18 mouse cellular contexts compared by ENCODE assay signal in genomic region chr6:99081259-99081658, GRCm38 (mm10).
DNase-seq lines count a peak whose midpoint lies in the region; ATAC-seq and TF ChIP-seq lines count a peak whose summit lies in the region.
"Had no signal": no experiment of that assay in that cellular context is flagged by ENCODE, and none has a peak within 500 bp of the region (broad histone marks: within the 10 kb centered on the region; RNA-seq: fewer than 3 reads in every experiment).

No protein-coding gene starts in this region.

- no peak overlapping the region for H3K9ac ChIP-seq in intestine, embryonic 14.5 days (ENCODE audit: low read length)
- no peak overlapping the region for H3K9ac ChIP-seq in intestine, postnatal 0 days (ENCODE audit: low read depth, low read length)
- no peak overlapping the region for H3K9ac ChIP-seq in stomach, postnatal 0 days (ENCODE audit: low read length)
- H3K9ac ChIP-seq: embryonic facial prominence, embryonic 13.5 days; limb, embryonic 13.5 days; liver, postnatal 0 days had no signal

- H3K4me3 ChIP-seq in intestine, embryonic 14.5 days (ENCODE audit: low read depth, low read length): no peak overlapping the region
- H3K4me3 ChIP-seq in intestine, postnatal 0 days (ENCODE audit: low read depth, low read length): no peak overlapping the region
- no peak overlapping the region for H3K4me3 ChIP-seq in stomach, postnatal 0 days (ENCODE audit: low read depth, low read length)
- H3K4me3 ChIP-seq: embryonic facial prominence, embryonic 13.5 days; forebrain, embryonic 10.5 days; limb, embryonic 13.5 days had no signal

- no peak for TF ChIP-seq CTCF in intestine, postnatal 0 days (IDR thresholded peaks at IDR 0.05; ENCODE audit: low read depth)
- no peak for TF ChIP-seq CTCF in stomach, postnatal 0 days (IDR thresholded peaks at IDR 0.05; ENCODE audit: low read depth)

- no peak for TF ChIP-seq EP300 in stomach, postnatal 0 days (optimal IDR thresholded peaks at IDR 0.05)

- peaks cover 10% of the 10 kb centered on the region; the same call in 1 of the 2 replicates for H3K36me3 ChIP-seq in intestine, embryonic 14.5 days (ENCODE audit: control insufficient read depth, insufficient read depth, low read length)
- H3K36me3 ChIP-seq in intestine, postnatal 0 days (ENCODE audit: control insufficient read depth, insufficient read depth): peaks cover 8% of the 10 kb centered on the region; the same call in 1 of the 2 replicates
- peaks cover 3% of the 10 kb centered on the region; the same call in 1 of the 2 replicates for H3K36me3 ChIP-seq in stomach, postnatal 0 days (ENCODE audit: control insufficient read depth, insufficient read depth, low read length)
- H3K36me3 ChIP-seq: embryonic facial prominence, embryonic 13.5 days; forebrain, embryonic 10.5 days had no signal

- WGBS in intestine, embryonic 14.5 days: 11% methylated on average over 5 of the region's 5 CpGs
- WGBS in intestine, postnatal 0 days: 18% methylated on average over 5 of the region's 5 CpGs
- 6% methylated on average over 5 of the region's 5 CpGs for WGBS in stomach, postnatal 0 days

- peak overlapping the region; percentile 54 for H3K27ac ChIP-seq in intestine, embryonic 14.5 days (ENCODE audit: low read depth)
- H3K27ac ChIP-seq in intestine, postnatal 0 days (ENCODE audit: low read depth, low read length): no peak overlapping the region
- H3K27ac ChIP-seq in stomach, postnatal 0 days (replicated peaks): 0 out of 2 replicates have a peak overlapping the region, but pooled peaks have one; percentile 4
- H3K27ac ChIP-seq: embryonic facial prominence, embryonic 13.5 days; forebrain, embryonic 10.5 days; limb, embryonic 13.5 days had no signal

- H3K27me3 ChIP-seq in intestine, embryonic 14.5 days (replicated peaks; ENCODE audit: control insufficient read depth, insufficient read depth, low read length): no peaks in the 10 kb centered on the region
- no peaks in the 10 kb centered on the region for H3K27me3 ChIP-seq in intestine, postnatal 0 days (replicated peaks; ENCODE audit: control insufficient read depth, insufficient read depth, low read length)
- no peaks in the 10 kb centered on the region for H3K27me3 ChIP-seq in stomach, postnatal 0 days (ENCODE audit: control insufficient read depth, insufficient read depth, low read length)
- H3K27me3 ChIP-seq: CH12.LX; limb, embryonic 13.5 days had no signal

- H3K4me2 ChIP-seq in intestine, embryonic 14.5 days (ENCODE audit: low read length): 0 out of 2 replicates have a peak overlapping the region, but pooled peaks have one; percentile 8
- no peak overlapping the region for H3K4me2 ChIP-seq in intestine, postnatal 0 days (replicated peaks; ENCODE audit: low read depth)
- H3K4me2 ChIP-seq in stomach, postnatal 0 days (replicated peaks; ENCODE audit: low read depth): no peak overlapping the region
- H3K4me2 ChIP-seq: embryonic facial prominence, embryonic 13.5 days; limb, embryonic 13.5 days; midbrain, embryonic 11.5 days had no signal

- no peaks in the 10 kb centered on the region for H3K9me3 ChIP-seq in intestine, embryonic 14.5 days (ENCODE audit: control insufficient read depth, low read length)
- no peaks in the 10 kb centered on the region for H3K9me3 ChIP-seq in intestine, postnatal 0 days (ENCODE audit: control insufficient read depth)
- no peaks in the 10 kb centered on the region for H3K9me3 ChIP-seq in stomach, postnatal 0 days (ENCODE audit: control insufficient read depth, low read length)
- H3K9me3 ChIP-seq: embryonic facial prominence, embryonic 13.5 days; forebrain, embryonic 10.5 days; limb, embryonic 13.5 days had no signal

- peak; percentile 51 for DNase-seq in embryo, embryonic 10.5 days (ENCODE audit: low spot score)
- no peak for DNase-seq in embryo, embryonic 10 days (ENCODE audit: low spot score)
- DNase-seq in intestine, embryonic 14.5 days (ENCODE audit: low spot score): no peak
- DNase-seq in lung, postnatal 36 days: peak; percentile 29
- DNase-seq in lung, postnatal 25 days (ENCODE audit: low spot score): no peak
- no peak for DNase-seq in stomach, postnatal 0 days (ENCODE audit: low spot score)
- no peak for DNase-seq in frontal cortex, adult 2 months (ENCODE audit: extremely low spot score in 1 of 2, low spot score in 1 of 2)
- DNase-seq: cerebellum, postnatal 14 days; gastrocnemius, postnatal 14 days; kidney, adult 11 months; liver, postnatal 0 days; thymus, postnatal 36 days had no signal

- peaks cover 11% of the 10 kb centered on the region for H3K4me1 ChIP-seq in intestine, embryonic 14.5 days (replicated peaks; ENCODE audit: control insufficient read depth, insufficient read depth, low read length)
- H3K4me1 ChIP-seq in intestine, postnatal 0 days (replicated peaks; ENCODE audit: control insufficient read depth, insufficient read depth, low read length): no peaks in the 10 kb centered on the region
- H3K4me1 ChIP-seq in stomach, postnatal 0 days (replicated peaks; ENCODE audit: control insufficient read depth, insufficient read depth): no peaks in the 10 kb centered on the region

- ATAC-seq in intestine, embryonic 14.5 days (replicated peaks; ENCODE audit: low FRiP score, low TSS enrichment, low read depth): peak; percentile 53; the same call in 1 of the 2 replicates
- ATAC-seq in intestine, postnatal 0 days: no peak
- no peak for ATAC-seq in stomach, postnatal 0 days (ENCODE audit: low FRiP score, low TSS enrichment)
- ATAC-seq: liver, postnatal 0 days had no signal

Comparison
In these comparisons a context has a peak if more than half of its experiments do, and no peak if none do; other contexts are left out.
1. DNase-seq: peak in embryo, embryonic 10.5 days (single experiment) and lung, postnatal 36 days (single experiment); none in embryo, embryonic 10 days (single experiment), intestine, embryonic 14.5 days (single experiment), lung, postnatal 25 days (single experiment), stomach, postnatal 0 days (single experiment) and frontal cortex, adult 2 months (0 of 2).